In genomic region chr16:95820606-95821005, GRCm38 (mm10) we compare ENCODE assay signal across 23 mouse cellular contexts.
DNase-seq lines count a peak whose midpoint lies in the region; ATAC-seq and TF ChIP-seq lines count a peak whose summit lies in the region.
"Had no signal": no experiment of that assay in that cellular context is flagged by ENCODE, and none has a peak within 500 bp of the region (broad histone marks: within the 10 kb centered on the region; RNA-seq: fewer than 3 reads in every experiment).

No protein-coding gene starts in this region.

- TF ChIP-seq POLR2A in lung, adult 2 months (IDR thresholded peaks at IDR 0.05; ENCODE audit: borderline replicate concordance, extremely low read depth, low read depth, low read length): no peak
- TF ChIP-seq POLR2A in small intestine, adult 2 months (IDR thresholded peaks at IDR 0.05; ENCODE audit: low read depth, low read length): no peak

- 0 out of 2 replicates have a peak, but pooled peaks have one; percentile 9 for TF ChIP-seq CTCF in lung, embryonic 14.5 days (IDR thresholded peaks at IDR 0.05; ENCODE audit: low read depth)
- TF ChIP-seq CTCF in lung, adult 2 months (IDR thresholded peaks at IDR 0.05; ENCODE audit: insufficient read depth, low read length): no peak
- TF ChIP-seq CTCF in small intestine, adult 2 months (IDR thresholded peaks at IDR 0.05; ENCODE audit: extremely low read depth, insufficient read length, insufficient replicate concordance, low read depth, low read length): no peak

- H3K9me3 ChIP-seq in lung, embryonic 14.5 days (ENCODE audit: low read depth, low read length): no peaks in the 10 kb centered on the region; the same call in 1 of the 2 replicates
- H3K9me3 ChIP-seq: heart, embryonic 10.5 days had no signal

- H3K9ac ChIP-seq in lung, embryonic 14.5 days: no peak overlapping the region
- H3K9ac ChIP-seq: forebrain, embryonic 13.5 days; heart, embryonic 13.5 days; hindbrain, embryonic 14.5 days had no signal

- no peaks in the 10 kb centered on the region for H3K36me3 ChIP-seq in lung, embryonic 14.5 days (ENCODE audit: insufficient read depth)
- no peaks in the 10 kb centered on the region for H3K36me3 ChIP-seq in small intestine, adult 2 months (ENCODE audit: control insufficient read depth, insufficient read depth, low read length)
- H3K36me3 ChIP-seq: forebrain, embryonic 10.5 days; heart, embryonic 10.5 days; heart, embryonic 13.5 days had no signal

- intact Hi-C loops in left cerebral cortex, postnatal 10 days (cut with DNase I): no loop called here

- no peak overlapping the region for H3K27ac ChIP-seq in lung, embryonic 14.5 days (ENCODE audit: low read depth)
- H3K27ac ChIP-seq in small intestine, adult 2 months (ENCODE audit: insufficient read depth, low read depth, low read length): peak overlapping the region; percentile 51
- H3K27ac ChIP-seq: forebrain, embryonic 10.5 days; forebrain, embryonic 13.5 days; heart, adult 2 months; heart, embryonic 10.5 days; heart, embryonic 13.5 days; hindbrain, embryonic 14.5 days had no signal

- 53% methylated on average over 8 of the region's 8 CpGs for WGBS in lung, embryonic 14.5 days
- 63% methylated on average over 8 of the region's 8 CpGs for WGBS in lung, adult 2 months
- 81% methylated on average over 8 of the region's 8 CpGs for WGBS in small intestine, adult 2 months

- H3K4me1 ChIP-seq in lung, embryonic 14.5 days (ENCODE audit: insufficient read depth): peaks cover 18% of the 10 kb centered on the region
- H3K4me1 ChIP-seq in lung, adult 2 months (ENCODE audit: control insufficient read depth, insufficient read depth, low read length): peaks cover 13% of the 10 kb centered on the region
- H3K4me1 ChIP-seq in small intestine, adult 2 months (ENCODE audit: control insufficient read depth, insufficient read depth, insufficient read length, low read length): peaks cover 20% of the 10 kb centered on the region

- no peak for ATAC-seq in CD4-positive, CD25-positive, alpha-beta regulatory T cell, adult 4 months
- no peak for ATAC-seq in lung, embryonic 14.5 days (ENCODE audit: insufficient read depth)
- ATAC-seq: forebrain, embryonic 13.5 days; forebrain, embryonic 16.5 days had no signal

- H3K4me3 ChIP-seq in lung, embryonic 14.5 days (ENCODE audit: low read depth, low read length): no peak overlapping the region
- no peak overlapping the region for H3K4me3 ChIP-seq in lung, adult 2 months (replicated peaks; ENCODE audit: extremely low read depth, low read depth, low read length)
- no peak overlapping the region for H3K4me3 ChIP-seq in small intestine, adult 2 months (ENCODE audit: low read depth, low read length)
- H3K4me3 ChIP-seq: forebrain, embryonic 10.5 days; forebrain, embryonic 13.5 days; heart, adult 2 months; heart, embryonic 10.5 days; heart, embryonic 13.5 days had no signal

- DNase-seq in CD4-positive, CD25-positive, alpha-beta regulatory T cell, adult 2 months (ENCODE audit: low read depth, low spot score): peak; percentile 50
- DNase-seq in lung, embryonic 14.5 days: no peak
- no peak for DNase-seq in lung, adult 2 months
- peak; percentile 52 for DNase-seq in T-cell, adult 2 months (ENCODE audit: low spot score)
- DNase-seq in left cerebral cortex, postnatal 10 days (ENCODE audit: extremely low spot score in 1 of 2, low spot score in 2 of 2): no peak
- DNase-seq: adrenal gland, adult 8-10 months; adrenal gland, postnatal 25 days; cerebellum, adult 11-12 months; cerebellum, adult 9-10 months; cerebellum, postnatal 14 days; gastrocnemius, postnatal 10 days; gastrocnemius, postnatal 36 days; heart, adult 2 months; heart, postnatal 14 days; heart, postnatal 4 days had no signal

- H3K4me2 ChIP-seq in lung, embryonic 14.5 days: no peak overlapping the region
- H3K4me2 ChIP-seq: forebrain, embryonic 13.5 days; heart, embryonic 13.5 days; hindbrain, embryonic 14.5 days had no signal

- no peaks in the 10 kb centered on the region for H3K27me3 ChIP-seq in lung, embryonic 14.5 days (ENCODE audit: insufficient read depth, low read length)
- no peaks in the 10 kb centered on the region for H3K27me3 ChIP-seq in small intestine, adult 2 months (ENCODE audit: control insufficient read depth, insufficient read depth, low read length)
- H3K27me3 ChIP-seq: forebrain, embryonic 13.5 days; heart, embryonic 13.5 days had no signal

Comparison
In these comparisons a context has a peak if more than half of its experiments do, and no peak if none do; other contexts are left out.
1. DNase-seq: peak in CD4-positive, CD25-positive, alpha-beta regulatory T cell, adult 2 months (single experiment) and T-cell, adult 2 months (single experiment); none in lung, embryonic 14.5 days (single experiment), lung, adult 2 months (single experiment) and left cerebral cortex, postnatal 10 days (0 of 2).